Mouse (Mus musculus) gastrocnemius, adult 18-20 months (tissue): Measurements from ENCODE around the gene Gm10668. TPM values are rescaled to one million over a fixed set of nuclear protein-coding genes. Genes with fewer than 3 reads are reported as not detected.
"Not testable (repeated sequence)": the region's sequence is repeated elsewhere in the genome, so short reads cannot be mapped to it uniquely, and the experiment has no call there.

Experiments
- DNase-seq: peaks from one replicate; pipeline ENCODE4 v3.0.0; 2021; ENCODE audit warnings: low spot score
- long read RNA-seq, 2 experiments: library from polyadenylated mRNA; stranded (forward); transcript quantifications; one replicate each; pipeline ENCODE4 v2.0.0; 2021
- total RNA-seq, 2 experiments: library from RNA; stranded (reverse); gene quantifications; 2 replicates each; pipeline ENCODE4 v1.2.3; 2021

Gm10668 gene
- not detected for total RNA-seq
- long read RNA-seq, experiment 1, result 0 reads
- long read RNA-seq, experiment 2, result 0 reads

GRCm38 (mm10) chr7:20730524-20730923 is at the start of gene Gm10668:
Gene Gm10668, minus strand, starts transcription at chr7:20730624.
- DNase-seq, result not testable (repeated sequence)

- not testable (repeated sequence) for DNase-seq
Measured at GRCm38 (mm10) chr7:20770885-20771284, 40.5 kb upstream of the Gm10668 start, which contains the start of gene Vmn1r112. Gene Vmn1r112, plus strand, starts transcription at chr7:20771185.

- not testable (repeated sequence) for DNase-seq
Measured at GRCm38 (mm10) chr7:20703116-20703515, 27.3 kb downstream of the Gm10668 start, which contains the start of gene Vmn1r111. Gene Vmn1r111, minus strand, starts transcription at chr7:20703216.

Other genes starting within 250 kb of the Gm10668 start
- not detected for gene Vmn1r103, start 220.1 kb downstream of the Gm10668 start, total RNA-seq
- not detected for gene Vmn1r104, start 196.8 kb downstream of the Gm10668 start, total RNA-seq
- gene Gm5726, start 184.9 kb downstream of the Gm10668 start, total RNA-seq, result not detected
- not detected for gene Gm4141, start 154.4 kb downstream of the Gm10668 start, total RNA-seq
- gene Gm4513, start 131.6 kb downstream of the Gm10668 start, total RNA-seq, result not detected
- not detected for gene Vmn1r107, start 61.7 kb downstream of the Gm10668 start, total RNA-seq
- gene Vmn1r111, start 27.4 kb downstream of the Gm10668 start, total RNA-seq, result not detected
- gene Vmn1r112, start 40.6 kb upstream of the Gm10668 start, total RNA-seq, result not detected
- not detected for gene Vmn1r113, start 56.7 kb upstream of the Gm10668 start, total RNA-seq
- not detected for gene Vmn1r114, start 81.6 kb upstream of the Gm10668 start, total RNA-seq
- gene Vmn1r115, start 114.4 kb upstream of the Gm10668 start, total RNA-seq, result not detected
- gene Vmn1r116, start 141.6 kb upstream of the Gm10668 start, total RNA-seq, result not detected
- gene Vmn1r117, start 153.5 kb upstream of the Gm10668 start, total RNA-seq, result not detected
- gene Vmn1r118, start 181.7 kb upstream of the Gm10668 start, total RNA-seq, result not detected